Mouse (Mus musculus): Measurements from ENCODE around the gene Pcp2.
"Not testable (repeated sequence)": the region's sequence is repeated elsewhere in the genome, so short reads cannot be mapped to it uniquely, and the experiment has no call there.

Pcp2 gene

GRCm38 (mm10) chr8:3621199-3621970 lies 4.0 kb downstream of the Pcp2 start, which contains the start of the genes Xab2 and Pet100:
Gene Xab2, minus strand, starts transcription at chr8:3621316.
Gene Pet100, plus strand, starts transcription at chr8:3621548.
- peak; percentile 98 for DNase-seq

- no peak for DNase-seq
These were observed 15.6 kb downstream of the Pcp2 start for GRCm38 (mm10) chr8:3609816-3610150.

DNA sequence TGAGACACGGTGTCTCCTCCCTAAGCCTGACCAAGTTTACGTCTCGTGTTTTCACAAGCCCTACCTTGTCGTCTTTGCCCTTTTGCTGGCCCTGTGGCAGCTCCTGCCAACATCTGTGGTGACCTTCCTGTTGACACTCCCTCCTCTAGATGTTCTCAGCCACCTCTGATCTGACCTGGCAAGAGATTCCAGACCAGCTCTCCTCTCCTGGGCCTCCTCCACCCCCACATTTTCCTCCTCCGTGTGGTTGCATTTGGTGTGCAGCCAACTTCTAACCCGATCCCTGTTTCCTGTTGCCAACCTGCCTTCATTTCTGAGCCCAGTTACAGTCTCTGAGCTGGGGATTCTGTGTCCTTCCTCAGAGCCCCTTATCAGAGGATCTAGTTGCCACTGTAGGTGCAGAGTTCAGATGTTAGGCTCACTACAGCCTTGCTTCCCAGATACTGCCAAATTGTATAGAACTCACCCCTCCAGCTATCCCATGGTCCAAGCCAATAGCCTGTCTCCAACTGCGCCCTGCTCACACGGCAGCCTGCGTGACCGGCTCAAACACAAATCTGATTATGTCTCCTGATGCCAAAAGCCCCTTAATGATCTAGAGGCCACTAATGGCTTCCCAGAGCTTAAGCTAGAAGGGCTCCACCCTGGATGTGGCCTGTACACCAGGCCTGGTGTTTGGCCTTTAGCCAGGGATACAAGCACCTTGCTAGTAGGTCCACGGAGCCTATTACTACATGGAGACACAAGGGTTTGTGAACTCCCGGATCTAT lies 16.1 kb downstream of the Pcp2 start:
- DNase-seq: no peak

DNA sequence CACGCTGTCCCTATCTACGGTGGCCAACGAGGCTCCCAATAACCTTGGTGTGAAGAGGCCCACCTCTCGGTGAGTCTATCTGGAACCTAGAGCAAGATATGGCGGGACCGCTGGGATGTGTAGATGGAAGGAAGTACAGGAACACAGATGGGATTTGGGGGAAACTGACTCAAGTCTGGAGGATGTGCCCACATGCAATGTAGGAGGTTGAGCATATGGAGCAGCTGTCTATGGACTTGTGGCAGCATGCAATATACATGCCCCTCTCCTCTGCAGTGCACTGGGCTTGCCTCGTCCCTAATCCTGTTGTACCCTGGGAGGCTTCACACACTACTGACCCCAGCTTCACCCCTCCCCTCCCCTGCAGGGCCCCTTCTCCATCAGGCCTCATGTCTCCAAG lies 17.5 kb downstream of the Pcp2 start:
- no peak for DNase-seq

DNA sequence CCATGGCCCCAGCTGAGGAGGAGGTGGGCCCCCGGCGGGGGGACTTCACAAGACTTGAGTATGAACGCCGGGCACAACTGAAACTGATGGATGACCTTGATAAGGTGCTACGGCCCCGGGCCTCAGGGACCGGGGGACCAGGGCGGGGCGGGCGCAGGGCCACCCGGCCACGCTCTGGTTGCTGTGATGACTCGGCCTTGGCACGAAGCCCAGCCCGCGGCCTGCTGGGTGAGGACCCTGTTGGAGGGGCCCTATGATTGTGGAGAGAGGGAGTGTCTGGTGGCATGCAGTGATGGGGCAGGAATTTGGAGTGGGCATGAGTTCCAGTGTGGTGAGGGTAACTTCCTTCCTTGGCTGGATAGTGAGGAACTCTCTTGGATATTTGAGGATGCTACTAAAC lies 18.8 kb downstream of the Pcp2 start:
- DNase-seq: no peak

- no peak for DNase-seq
These were observed 21.9 kb downstream of the Pcp2 start for GRCm38 (mm10) chr8:3603439-3603838.

DNA sequence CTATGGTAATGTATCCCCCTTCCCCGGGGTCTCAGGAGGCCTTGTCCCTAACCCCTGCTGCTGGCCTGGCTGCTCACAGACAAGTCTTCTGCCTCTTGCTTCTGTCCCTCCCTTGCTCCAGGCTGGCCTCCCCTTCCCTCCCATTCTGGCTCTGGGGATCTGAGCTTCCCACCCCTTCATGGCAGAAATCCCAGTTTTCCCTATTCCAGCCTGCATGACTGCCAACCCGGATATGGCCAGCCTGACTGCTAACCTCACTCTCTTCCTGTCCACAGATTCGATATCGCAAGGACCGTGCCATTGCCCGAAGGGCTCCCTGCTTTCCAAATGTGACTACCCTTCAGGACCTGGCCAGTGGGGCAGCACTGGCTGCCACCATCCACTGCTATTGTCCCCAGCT lies 24.9 kb downstream of the Pcp2 start:
- no peak for DNase-seq

GRCm38 (mm10) chr8:3599219-3599618 lies 26.1 kb downstream of the Pcp2 start:
- no peak for DNase-seq

DNA sequence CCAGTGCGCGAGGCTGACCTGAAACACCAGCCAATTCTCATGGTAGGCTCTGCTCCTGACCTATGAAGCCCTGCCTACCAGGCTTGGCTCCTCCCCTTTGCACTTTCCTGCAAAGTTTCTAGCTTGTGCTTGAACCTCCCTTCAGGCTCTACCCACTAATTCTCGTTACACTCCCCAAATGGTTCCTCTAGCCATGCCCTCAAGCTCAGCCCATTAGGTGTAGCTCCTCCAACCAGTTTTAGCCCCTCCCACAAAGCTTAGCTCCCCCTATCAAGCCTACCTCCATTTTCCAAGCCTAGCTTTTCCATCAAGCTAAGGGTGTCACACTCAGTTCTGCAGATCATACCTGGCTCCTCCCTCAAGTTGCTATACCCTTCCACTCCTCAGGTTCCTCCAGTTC lies 27.3 kb downstream of the Pcp2 start:
- no peak for DNase-seq

GRCm38 (mm10) chr8:3594466-3594865 lies 30.9 kb downstream of the Pcp2 start:
- DNase-seq: no peak

- no peak for DNase-seq
These were observed 31.9 kb downstream of the Pcp2 start for GRCm38 (mm10) chr8:3593470-3593869.

DNA sequence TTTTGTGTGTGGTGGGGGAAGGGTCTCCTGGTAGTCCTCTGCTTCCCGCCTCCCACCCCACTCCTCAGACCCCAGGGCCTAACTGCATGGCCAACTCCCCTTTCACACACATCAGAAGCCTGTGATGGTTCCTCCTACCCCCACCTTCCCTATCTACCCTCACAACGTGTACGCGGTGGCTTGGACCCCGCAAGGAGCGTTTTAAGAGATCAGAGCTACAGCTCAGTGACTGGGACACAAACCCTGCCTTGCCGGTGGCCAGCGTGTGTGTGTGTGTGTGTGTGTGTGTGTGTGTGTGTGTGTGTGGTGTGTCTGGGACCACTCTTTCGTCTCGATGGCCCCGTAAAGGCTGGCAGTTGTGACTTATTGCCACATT lies 37.1 kb downstream of the Pcp2 start:
- peak; percentile 38 for DNase-seq

- DNase-seq: peak; percentile 81
These were observed 37.7 kb downstream of the Pcp2 start for GRCm38 (mm10) chr8:3587391-3588257.

- DNase-seq: no peak
These were observed 38.4 kb downstream of the Pcp2 start, which contains the start of gene Camsap3 for GRCm38 (mm10) chr8:3586993-3587390. Gene Camsap3, plus strand, starts transcription at chr8:3587293.

GRCm38 (mm10) chr8:3586452-3586851 lies 38.9 kb downstream of the Pcp2 start:
- no peak for DNase-seq

GRCm38 (mm10) chr8:3581961-3582360 lies 43.4 kb downstream of the Pcp2 start:
- DNase-seq: not testable (repeated sequence)

DNA sequence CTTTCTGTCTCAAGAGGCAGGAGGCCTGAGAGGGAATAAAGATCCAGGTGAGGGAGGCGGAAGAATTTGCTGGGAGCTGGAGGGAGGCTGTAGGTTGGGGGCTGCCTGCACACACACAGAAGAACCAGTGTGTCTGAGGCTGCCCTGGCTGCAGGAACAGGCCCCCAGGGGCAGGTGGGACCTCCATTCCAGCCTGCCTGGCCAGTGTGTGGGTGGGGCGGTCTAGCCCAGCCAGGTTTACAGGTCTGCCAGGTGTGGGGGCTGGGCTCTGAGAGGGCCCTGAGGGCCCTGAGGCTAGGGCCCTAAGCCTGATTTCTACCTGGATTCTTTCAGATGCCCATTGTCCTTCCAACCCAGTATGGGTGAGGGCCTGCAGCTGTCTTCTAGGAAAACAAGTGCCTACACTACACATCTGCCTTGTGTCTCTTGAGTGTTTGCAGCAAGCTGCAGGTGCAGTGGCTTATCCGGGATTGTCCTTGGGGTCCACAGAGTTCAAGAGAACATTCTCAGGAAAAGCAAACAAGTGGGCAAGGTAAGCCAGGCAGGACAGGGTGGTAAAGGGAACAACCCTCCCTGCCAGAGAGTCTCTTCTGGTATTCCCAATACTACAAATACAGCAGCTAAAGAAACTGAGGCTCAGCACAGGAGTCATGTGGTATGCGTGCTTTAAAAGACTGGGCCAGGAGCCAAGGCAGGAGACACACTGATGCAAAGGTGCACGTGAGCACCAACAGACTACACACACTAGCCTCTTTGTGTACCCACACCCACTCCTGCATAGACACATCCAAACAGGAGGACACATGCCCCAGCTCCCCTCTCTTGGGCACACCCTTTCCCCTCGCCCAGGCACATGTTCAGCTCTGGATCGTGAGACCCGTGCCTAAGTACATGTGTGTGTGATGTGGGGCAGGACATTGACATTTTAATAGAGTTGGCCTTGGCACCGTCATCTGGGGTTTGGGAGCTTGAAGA lies 45.7 kb downstream of the Pcp2 start:
- DNase-seq: no peak

GRCm38 (mm10) chr8:3576211-3576960 lies 49.0 kb downstream of the Pcp2 start:
- DNase-seq: no peak

- no peak for DNase-seq
These were observed 50.8 kb downstream of the Pcp2 start for GRCm38 (mm10) chr8:3574546-3574945.

All from embryo, embryonic 11 days (tissue).